Mouse (Mus musculus) urinary bladder, postnatal 25 days (tissue): Measurements from ENCODE around the gene Grin3b.
"Not testable (repeated sequence)": the region's sequence is repeated elsewhere in the genome, so short reads cannot be mapped to it uniquely, and the experiment has no call there.

Source experiments
- DNase-seq: peaks from one replicate; pipeline ENCODE4 v3.0.0; 2022; ENCODE audit warnings: low spot score

Gene Grin3b

GRCm38 (mm10) chr10:79936284-79936910 lies 34.1 kb upstream of the Grin3b start:
- no peak for DNase-seq

- peak; percentile 81 for DNase-seq
Observed at GRCm38 (mm10) chr10:79936911-79937441, 33.5 kb upstream of the Grin3b start.

GRCm38 (mm10) chr10:79937775-79938526 lies 32.6 kb upstream of the Grin3b start:
- DNase-seq: no peak

- no peak for DNase-seq
Observed at GRCm38 (mm10) chr10:79940749-79941148, 29.8 kb upstream of the Grin3b start.

- DNase-seq: no peak
Observed at GRCm38 (mm10) chr10:79942988-79943387, 27.5 kb upstream of the Grin3b start.

GRCm38 (mm10) chr10:79943471-79943901 lies 27.0 kb upstream of the Grin3b start:
- no peak for DNase-seq

- peak; percentile 39 for DNase-seq
Observed at GRCm38 (mm10) chr10:79945507-79946234, 24.8 kb upstream of the Grin3b start.

- DNase-seq: no peak
Observed at GRCm38 (mm10) chr10:79946752-79947322, 23.7 kb upstream of the Grin3b start.

GRCm38 (mm10) chr10:79947502-79947901 lies 23.0 kb upstream of the Grin3b start:
- no peak for DNase-seq

- DNase-seq: no peak
Observed at GRCm38 (mm10) chr10:79949873-79950272, 20.6 kb upstream of the Grin3b start.

- DNase-seq: no peak
Observed at GRCm38 (mm10) chr10:79950661-79951060, 19.9 kb upstream of the Grin3b start.

GRCm38 (mm10) chr10:79953946-79954345 lies 16.6 kb upstream of the Grin3b start:
- DNase-seq: no peak

GRCm38 (mm10) chr10:79955691-79956090 lies 14.8 kb upstream of the Grin3b start:
- DNase-seq: no peak

- DNase-seq: no peak
Observed at GRCm38 (mm10) chr10:79956643-79957154, 13.8 kb upstream of the Grin3b start.

GRCm38 (mm10) chr10:79958140-79958816 lies 12.2 kb upstream of the Grin3b start:
- DNase-seq: peak; percentile 73

GRCm38 (mm10) chr10:79959412-79959811 lies 11.1 kb upstream of the Grin3b start:
- not testable (repeated sequence) for DNase-seq

GRCm38 (mm10) chr10:79959847-79960601 lies 10.5 kb upstream of the Grin3b start, which contains the start of gene Wdr18:
Gene Wdr18 (plus strand): TSS chr10:79960152.
- DNase-seq: peak; percentile 99

GRCm38 (mm10) chr10:79960671-79961294 lies 9.7 kb upstream of the Grin3b start:
- no peak for DNase-seq

GRCm38 (mm10) chr10:79964727-79965126 lies 5.8 kb upstream of the Grin3b start:
- no peak for DNase-seq

- no peak for DNase-seq
Observed at GRCm38 (mm10) chr10:79965325-79965724, 5.2 kb upstream of the Grin3b start.
